Mouse (Mus musculus) megakaryocyte, embryonic 14.5 days (primary cell): ENCODE data around the gene Aldh3b3.

ENCODE experiments used
- FLI1 ChIP-seq: IDR thresholded peaks from 2 replicates; pipeline ENCODE4 v1.6.1; 2012; ENCODE audit warnings: low read length, inconsistent platforms, mixed read lengths
- GATA1 ChIP-seq: IDR thresholded peaks from 3 replicates; pipeline ENCODE4 v1.6.1; 2012; ENCODE audit warnings: mixed read lengths, low read length, inconsistent platforms, borderline replicate concordance

- TF ChIP-seq GATA1 (no peak), FLI1 (no peak)
Observed at GRCm38 (mm10) chr19:3916727-3917126, 41.7 kb upstream of the Aldh3b3 start.
